Mouse (Mus musculus): ENCODE data around the gene Pcyt2. TPM values are rescaled to one million over a fixed set of nuclear protein-coding genes. Genes with fewer than 3 reads are reported as not detected.

Pcyt2 gene
- total RNA-seq, 1 experiment from 2014 or later = 38.6 TPM

GRCm38 (mm10) chr11:120624680-120625111 is 7.0 kb upstream of the Pcyt2 start:
- peak; percentile 23 to 40; a peak in 2 of 4 replicates for ATAC-seq (replicated peaks in 1 of 2; ENCODE audit: insufficient read depth in 1 of 2, low FRiP score in 2 of 2, low TSS enrichment in 1 of 2, low read depth in 1 of 2, poor library complexity in 2 of 2, severe bottlenecking in 2 of 2)

DNA sequence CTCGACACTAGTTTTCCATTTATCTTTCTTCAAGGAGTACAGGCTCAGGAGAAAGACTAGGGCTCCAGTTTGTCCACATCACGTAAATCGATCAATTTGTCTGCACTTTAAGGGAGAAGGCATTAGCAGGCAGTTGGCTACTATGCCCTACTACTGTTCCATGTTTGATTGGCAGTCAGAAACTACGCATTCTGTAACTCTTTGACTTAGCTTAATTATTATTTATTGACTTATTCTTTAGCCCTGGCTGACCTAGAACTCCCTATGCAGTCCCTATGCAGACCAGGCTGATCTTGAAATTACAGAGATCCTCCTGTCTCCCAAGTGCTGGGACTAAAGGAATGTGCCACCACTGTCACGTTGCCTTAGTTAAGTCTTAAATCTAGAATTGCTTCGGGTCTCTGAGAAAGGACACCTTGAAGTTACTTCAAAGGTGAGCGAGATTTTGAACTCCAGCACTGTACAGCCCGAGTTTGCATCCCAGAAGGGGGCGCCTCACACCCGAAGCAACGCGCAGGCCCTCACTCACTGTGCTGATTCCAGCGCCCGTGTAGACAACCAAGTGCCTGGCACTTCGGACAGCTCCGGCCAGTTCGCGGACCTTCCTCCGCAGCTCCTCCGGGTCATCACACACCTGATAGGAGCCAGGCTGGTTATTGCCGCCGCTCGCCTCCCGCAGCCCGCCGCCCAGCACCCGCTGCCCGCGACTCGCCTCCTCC is 6.4 kb upstream of the Pcyt2 start:
- ATAC-seq (replicated peaks in 1 of 2; ENCODE audit: insufficient read depth in 1 of 2, low FRiP score in 2 of 2, low TSS enrichment in 1 of 2, low read depth in 1 of 2, poor library complexity in 2 of 2, severe bottlenecking in 2 of 2) = 0 out of 4 replicates have a peak, but pooled peaks of 1 of the 2 experiments have one; percentile 23

DNA sequence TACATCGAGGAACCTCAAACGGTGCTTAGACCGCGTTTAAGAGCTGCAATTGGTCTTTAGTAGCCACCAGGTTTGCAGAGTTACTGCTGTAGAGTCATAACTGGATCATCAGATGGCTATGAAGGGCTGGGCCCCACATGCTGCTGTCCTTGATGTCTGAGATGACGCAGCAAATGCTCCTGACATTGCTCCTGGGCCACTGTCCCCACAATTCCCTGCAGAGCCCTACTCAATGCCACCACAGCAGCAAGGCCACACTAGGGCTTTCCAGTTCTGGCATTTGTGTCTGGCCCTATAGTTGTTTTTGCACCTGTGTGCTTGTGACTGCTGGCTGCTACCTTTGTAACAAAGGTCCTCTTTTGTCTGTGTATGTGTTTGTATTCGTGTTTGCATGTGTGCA is 5.1 kb upstream of the Pcyt2 start:
- no peak for ATAC-seq (replicated peaks in 1 of 2; ENCODE audit: insufficient read depth in 1 of 2, low FRiP score in 2 of 2, low TSS enrichment in 1 of 2, low read depth in 1 of 2, poor library complexity in 2 of 2, severe bottlenecking in 2 of 2)

DNA sequence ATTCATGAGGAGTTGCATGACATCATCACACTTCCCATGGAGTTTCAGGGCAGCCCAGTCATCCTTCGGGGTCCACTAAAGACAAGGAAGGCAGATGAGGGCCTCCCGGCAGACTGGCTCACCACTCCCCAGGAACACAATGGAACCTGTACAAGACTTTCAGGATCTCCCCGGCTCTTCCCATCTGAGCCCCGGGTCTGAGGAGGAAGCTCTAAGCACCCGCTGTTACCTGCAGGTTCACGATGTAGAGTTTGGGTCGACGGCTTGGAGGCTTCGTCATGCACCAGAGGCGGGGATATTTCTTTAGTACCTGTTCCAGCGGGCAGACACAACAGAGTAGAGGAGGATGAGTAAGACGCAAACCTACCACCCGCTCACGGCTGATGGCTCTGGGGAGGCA is 2.5 kb upstream of the Pcyt2 start:
- no peak for ATAC-seq (replicated peaks in 1 of 2; ENCODE audit: insufficient read depth in 1 of 2, low FRiP score in 2 of 2, low TSS enrichment in 1 of 2, low read depth in 1 of 2, poor library complexity in 2 of 2, severe bottlenecking in 2 of 2)

DNA sequence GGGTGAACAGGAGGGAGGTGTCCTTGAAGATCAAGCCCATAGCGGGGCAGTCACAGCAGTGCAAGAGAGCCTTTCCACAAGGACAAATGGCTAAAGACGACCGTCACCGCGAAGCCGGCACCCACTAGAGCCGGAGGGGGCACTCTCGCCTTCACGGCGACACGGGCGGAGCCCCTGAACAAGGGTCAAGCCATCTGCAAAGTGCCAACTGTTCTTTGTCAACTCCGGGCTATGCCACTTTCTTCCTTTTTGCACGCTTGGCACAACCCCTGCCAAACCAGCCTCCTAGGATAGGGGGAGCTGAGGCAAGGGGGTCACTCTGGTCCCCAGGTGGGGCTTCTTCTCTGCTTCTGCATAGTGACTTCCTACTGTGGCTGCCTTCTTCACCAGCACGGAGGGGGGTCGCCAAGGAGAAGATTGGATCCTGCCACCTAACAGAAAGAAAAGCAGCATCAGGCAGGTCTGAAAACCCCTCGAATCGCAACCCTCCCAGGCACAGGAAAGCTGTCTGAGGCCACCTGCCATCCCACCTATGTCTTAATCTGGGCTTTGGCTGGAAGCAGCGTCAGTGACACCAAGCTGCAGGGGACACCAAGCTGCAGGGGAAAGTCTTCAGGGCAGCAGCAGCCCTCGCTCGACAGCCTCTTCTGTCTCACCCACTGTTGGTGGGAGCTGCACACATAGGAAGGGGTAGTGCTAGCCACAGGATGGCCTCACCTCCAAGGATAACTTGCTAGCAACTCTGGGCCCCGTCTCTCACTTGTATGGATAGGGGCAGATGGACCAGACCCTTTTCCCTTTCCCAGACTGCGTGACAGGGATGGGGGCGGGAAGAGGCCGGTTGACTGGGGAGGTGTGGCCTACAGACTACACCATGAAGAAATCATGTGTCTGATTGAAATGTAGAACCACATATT is 1.1 kb upstream of the Pcyt2 start:
- ATAC-seq (replicated peaks in 1 of 2; ENCODE audit: insufficient read depth in 1 of 2, low FRiP score in 2 of 2, low TSS enrichment in 1 of 2, low read depth in 1 of 2, poor library complexity in 2 of 2, severe bottlenecking in 2 of 2) = no peak

DNA sequence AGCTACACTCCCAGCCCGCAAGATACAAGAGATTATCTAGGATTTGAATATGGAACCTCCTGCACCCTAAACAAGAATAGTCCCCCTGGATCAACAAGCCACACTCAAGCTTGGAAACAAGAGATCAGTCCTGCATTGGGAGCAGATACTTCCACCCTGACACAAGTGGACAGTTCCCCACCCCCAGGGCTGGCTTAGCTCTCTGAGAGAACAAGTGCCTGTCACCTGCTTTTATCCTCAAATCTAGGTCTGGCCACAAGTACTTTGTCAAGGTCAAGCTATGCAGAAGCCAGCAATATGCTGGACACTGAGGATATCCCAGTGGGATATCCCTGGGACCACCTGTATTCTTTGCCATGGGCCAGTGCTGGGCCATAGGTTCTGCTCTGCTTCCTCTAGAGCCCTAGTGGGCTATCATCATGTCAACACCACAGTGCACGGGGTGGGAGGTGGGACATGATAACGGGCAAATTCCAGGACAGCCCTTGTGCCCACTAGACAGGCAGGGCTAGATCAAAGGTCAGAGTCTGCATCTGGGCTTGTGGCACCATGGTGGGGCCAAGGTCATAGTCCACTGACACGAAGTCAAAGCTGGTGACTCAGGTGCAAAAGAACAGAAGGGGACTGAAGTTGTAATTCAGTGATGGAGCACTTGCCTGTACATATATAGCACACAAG is 980 bp downstream of the Pcyt2 start:
- ATAC-seq (replicated peaks in 1 of 2; ENCODE audit: insufficient read depth in 1 of 2, low FRiP score in 2 of 2, low TSS enrichment in 1 of 2, low read depth in 1 of 2, poor library complexity in 2 of 2, severe bottlenecking in 2 of 2) = no peak

DNA sequence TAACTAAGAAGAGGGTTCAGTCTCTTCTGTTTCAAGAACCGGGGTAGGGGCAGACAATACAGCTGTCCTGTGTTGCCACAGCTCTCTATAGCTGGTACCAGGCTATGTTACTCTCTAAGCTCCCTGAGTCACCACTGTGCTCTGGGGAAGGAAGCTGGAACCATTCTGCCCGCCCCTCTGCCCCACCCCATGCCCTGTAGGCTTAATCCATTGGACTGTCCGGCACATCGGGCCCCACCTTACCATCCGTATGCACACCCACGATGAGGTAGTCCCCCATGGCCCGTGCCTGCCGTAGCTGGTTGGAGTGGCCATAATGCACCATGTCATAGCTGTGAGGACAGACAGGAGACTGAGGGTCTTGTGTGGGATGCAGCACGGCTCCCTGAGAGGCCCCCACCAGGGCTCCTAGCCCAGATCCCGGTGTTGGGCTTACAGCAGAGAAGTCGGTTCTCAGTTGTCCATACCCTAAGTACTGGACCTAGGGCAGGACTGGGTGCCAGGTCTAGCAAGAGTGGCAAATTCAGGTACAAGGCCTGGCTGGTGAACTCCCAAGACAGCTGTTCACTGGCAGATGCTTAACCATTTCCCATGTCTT is 2.0 kb downstream of the Pcyt2 start:
- no peak for ATAC-seq (replicated peaks in 1 of 2; ENCODE audit: insufficient read depth in 1 of 2, low FRiP score in 2 of 2, low TSS enrichment in 1 of 2, low read depth in 1 of 2, poor library complexity in 2 of 2, severe bottlenecking in 2 of 2)

DNA sequence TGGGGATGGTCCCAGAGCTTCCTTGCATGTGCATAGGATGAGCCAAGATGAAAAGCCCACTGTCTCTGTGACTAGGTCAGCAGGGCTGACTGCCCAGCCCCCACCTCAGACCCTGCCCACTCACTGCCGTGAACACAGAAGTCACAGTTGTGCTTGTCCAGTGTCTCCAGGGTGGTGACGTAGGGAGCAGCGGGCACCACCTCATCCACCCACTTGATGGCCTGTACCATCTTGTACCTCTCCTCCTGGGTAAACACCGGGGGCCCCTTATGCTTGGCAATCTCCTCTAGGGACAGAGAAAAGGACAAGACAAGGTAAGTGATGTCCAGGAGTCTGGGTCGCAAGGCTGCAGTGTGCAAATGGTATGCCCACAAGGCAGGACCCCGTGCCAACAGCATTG is 2.6 kb downstream of the Pcyt2 start:
- no peak for ATAC-seq (replicated peaks in 1 of 2; ENCODE audit: insufficient read depth in 1 of 2, low FRiP score in 2 of 2, low TSS enrichment in 1 of 2, low read depth in 1 of 2, poor library complexity in 2 of 2, severe bottlenecking in 2 of 2)

DNA sequence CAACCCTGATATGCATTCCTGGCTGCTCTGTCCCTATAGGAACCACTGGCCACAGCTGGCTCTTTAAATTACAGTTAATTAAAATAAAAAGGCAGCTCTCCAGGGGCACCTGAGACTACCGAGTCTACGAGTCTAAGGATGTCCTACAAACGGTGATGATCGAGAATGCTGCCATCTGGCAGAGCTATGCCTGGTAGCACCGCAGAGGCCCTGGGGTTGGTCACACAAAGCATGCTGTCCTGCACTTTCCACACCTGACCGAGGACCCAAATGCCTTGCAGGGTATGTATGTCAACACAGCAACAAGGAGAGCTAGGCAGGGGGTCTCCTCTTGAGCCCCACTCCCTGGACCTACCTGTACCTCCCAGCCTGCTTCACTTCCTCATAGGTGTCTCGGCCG is 3.8 kb downstream of the Pcyt2 start:
- no peak for ATAC-seq (replicated peaks in 1 of 2; ENCODE audit: insufficient read depth in 1 of 2, low FRiP score in 2 of 2, low TSS enrichment in 1 of 2, low read depth in 1 of 2, poor library complexity in 2 of 2, severe bottlenecking in 2 of 2)

- ATAC-seq (replicated peaks in 1 of 2; ENCODE audit: insufficient read depth in 1 of 2, low FRiP score in 2 of 2, low TSS enrichment in 1 of 2, low read depth in 1 of 2, poor library complexity in 2 of 2, severe bottlenecking in 2 of 2) = no peak
Observed at GRCm38 (mm10) chr11:120613481-120613972, 4.2 kb downstream of the Pcyt2 start.

GRCm38 (mm10) chr11:120612763-120613162 is 5.0 kb downstream of the Pcyt2 start:
- peak; percentile 64 to 65 for ATAC-seq (replicated peaks in 1 of 2; ENCODE audit: insufficient read depth in 1 of 2, low FRiP score in 2 of 2, low TSS enrichment in 1 of 2, low read depth in 1 of 2, poor library complexity in 2 of 2, severe bottlenecking in 2 of 2)

GRCm38 (mm10) chr11:120610477-120611046 is 7.2 kb downstream of the Pcyt2 start:
- ATAC-seq (replicated peaks in 1 of 2; ENCODE audit: insufficient read depth in 1 of 2, low FRiP score in 2 of 2, low TSS enrichment in 1 of 2, low read depth in 1 of 2, poor library complexity in 2 of 2, severe bottlenecking in 2 of 2) = no peak

DNA sequence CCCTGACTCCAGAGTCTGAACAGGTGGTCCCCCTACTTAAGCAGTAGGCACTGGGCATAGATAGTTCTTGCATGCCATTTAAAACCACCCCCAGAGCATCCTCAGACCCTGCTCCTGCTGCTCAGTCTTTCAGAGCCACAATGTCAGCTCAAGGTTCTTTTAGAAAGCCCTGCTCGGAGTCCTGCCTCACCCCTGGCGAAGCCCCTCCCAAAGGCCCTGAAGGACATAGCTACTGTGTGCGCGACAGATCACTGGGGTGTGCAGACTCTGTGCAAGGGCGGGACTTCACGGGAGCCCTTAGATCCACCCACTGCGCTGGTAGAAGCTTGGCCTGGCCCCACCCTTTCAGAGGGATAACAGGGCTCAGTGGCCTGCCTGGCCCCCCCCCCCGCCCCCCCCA is 8.5 kb downstream of the Pcyt2 start:
- no peak for ATAC-seq (replicated peaks in 1 of 2; ENCODE audit: insufficient read depth in 1 of 2, low FRiP score in 2 of 2, low TSS enrichment in 1 of 2, low read depth in 1 of 2, poor library complexity in 2 of 2, severe bottlenecking in 2 of 2)

- ATAC-seq (replicated peaks in 1 of 2; ENCODE audit: insufficient read depth in 1 of 2, low FRiP score in 2 of 2, low TSS enrichment in 1 of 2, low read depth in 1 of 2, poor library complexity in 2 of 2, severe bottlenecking in 2 of 2) = no peak
Observed at GRCm38 (mm10) chr11:120608241-120609034, 9.3 kb downstream of the Pcyt2 start, which contains the start of gene Npb. TSS of gene Npb (plus strand) at chr11:120608477.

- ATAC-seq (replicated peaks in 1 of 2; ENCODE audit: insufficient read depth in 1 of 2, low FRiP score in 2 of 2, low TSS enrichment in 1 of 2, low read depth in 1 of 2, poor library complexity in 2 of 2, severe bottlenecking in 2 of 2) = no peak
Observed at GRCm38 (mm10) chr11:120606764-120607163, 11.0 kb downstream of the Pcyt2 start.

GRCm38 (mm10) chr11:120605667-120606066 is 12.1 kb downstream of the Pcyt2 start:
- no peak for ATAC-seq (replicated peaks in 1 of 2; ENCODE audit: insufficient read depth in 1 of 2, low FRiP score in 2 of 2, low TSS enrichment in 1 of 2, low read depth in 1 of 2, poor library complexity in 2 of 2, severe bottlenecking in 2 of 2)

Measured in hematopoietic stem cell, adult 5-6 weeks (primary cell).